Mouse (Mus musculus) small intestine, adult 10 weeks (tissue): ENCODE measurements around the gene Knl1. TPM values are rescaled to one million over a fixed set of nuclear protein-coding genes. Genes with fewer than 3 reads are reported as not detected.

Experiments
- polyA plus RNA-seq: library from polyadenylated mRNA; stranded (reverse); fragments of 350-450 nt; fragmentation: Illumina TruSeq; extraction: RNeasy Lipid Tissue Mini Kit (QIAGEN cat#74804); gene quantifications from one replicate; pipeline ENCODE4 v1.2.3, GENCODE M21; 2014; ENCODE audit warnings: low replicate concordance

Gene Knl1
- polyA plus RNA-seq, result 14.3 TPM

DNA sequence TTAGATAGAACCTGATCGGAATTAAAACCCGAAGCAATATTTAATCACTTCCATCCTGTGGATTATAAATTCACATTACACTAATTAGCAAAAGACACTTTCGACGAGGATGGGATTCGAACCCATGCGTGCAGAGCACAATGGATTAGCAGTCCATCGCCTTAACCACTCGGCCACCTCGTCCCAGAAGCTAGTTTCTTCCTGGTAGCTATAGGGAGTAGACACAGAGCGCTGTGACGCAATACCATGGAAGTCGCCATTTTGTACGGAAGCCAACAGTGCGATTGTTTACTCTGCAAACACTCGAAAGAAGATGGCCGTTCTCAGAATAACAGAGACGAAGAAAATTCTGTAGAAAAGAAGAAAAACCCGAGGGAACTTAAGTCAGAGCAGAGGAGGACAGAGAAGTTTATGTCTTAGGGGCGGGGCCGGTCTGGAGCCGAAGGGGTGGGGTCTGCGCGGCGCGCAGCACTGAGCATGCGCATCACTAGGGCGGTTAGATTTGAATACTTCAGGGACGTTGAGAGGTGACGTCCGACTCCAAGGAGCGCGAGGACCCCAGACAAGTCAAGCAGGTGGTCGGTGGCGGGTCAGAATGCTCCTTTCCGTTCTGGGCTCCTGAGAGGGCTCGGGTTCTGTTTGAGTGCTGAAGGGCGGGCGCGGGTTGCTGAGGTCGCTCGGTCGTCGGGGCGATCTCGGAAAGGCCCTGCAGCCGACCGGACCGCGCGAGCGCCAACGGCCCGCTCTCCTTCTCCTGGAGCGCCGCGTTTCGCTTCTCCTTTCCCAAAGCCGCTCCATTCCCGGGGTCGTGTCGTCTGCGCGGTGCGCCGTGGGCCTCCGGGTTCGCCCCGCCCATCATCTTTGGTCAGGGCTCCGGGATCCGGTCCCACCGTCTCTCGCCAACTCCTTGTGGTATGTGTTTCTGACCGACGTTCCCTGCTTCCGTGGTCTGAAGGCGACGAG, at the start of gene Knl1:
TSS of gene Knl1 (plus strand) at position 471 of the 963 bp plus-strand sequence.

DNA sequence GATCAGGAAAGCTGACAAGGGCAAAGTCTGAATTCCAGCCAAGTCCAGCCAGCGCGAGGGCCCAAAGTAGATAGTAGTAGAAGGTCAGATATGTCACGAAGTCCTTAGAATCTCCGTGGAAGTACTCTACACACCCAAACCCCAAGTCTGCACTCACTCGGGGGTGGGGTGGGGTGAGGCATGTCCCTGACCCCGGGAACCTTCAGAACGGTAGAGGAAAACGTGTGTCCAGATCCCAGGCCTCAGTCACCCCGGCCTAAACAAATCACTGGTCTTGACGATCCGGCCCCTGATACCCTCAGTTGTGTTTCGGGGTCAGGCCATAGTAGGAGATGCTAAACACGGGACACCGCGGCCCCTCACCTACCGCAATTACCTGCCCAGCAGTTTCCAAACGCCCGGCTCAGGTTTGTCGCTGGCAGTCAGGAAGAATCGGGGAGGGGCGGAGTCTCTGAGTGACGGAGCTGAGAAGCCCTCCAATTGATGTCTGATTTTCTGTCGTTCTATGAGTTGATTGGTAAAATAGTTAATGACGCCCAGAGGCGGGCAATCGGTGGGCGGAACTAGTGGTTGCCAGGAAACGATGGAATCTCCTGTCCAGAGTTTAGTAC, 17.9 kb upstream of the Knl1 start, which contains the start of gene Ccdc32:
TSS of gene Ccdc32 (minus strand) at position 453 of the 611 bp plus-strand sequence.

DNA sequence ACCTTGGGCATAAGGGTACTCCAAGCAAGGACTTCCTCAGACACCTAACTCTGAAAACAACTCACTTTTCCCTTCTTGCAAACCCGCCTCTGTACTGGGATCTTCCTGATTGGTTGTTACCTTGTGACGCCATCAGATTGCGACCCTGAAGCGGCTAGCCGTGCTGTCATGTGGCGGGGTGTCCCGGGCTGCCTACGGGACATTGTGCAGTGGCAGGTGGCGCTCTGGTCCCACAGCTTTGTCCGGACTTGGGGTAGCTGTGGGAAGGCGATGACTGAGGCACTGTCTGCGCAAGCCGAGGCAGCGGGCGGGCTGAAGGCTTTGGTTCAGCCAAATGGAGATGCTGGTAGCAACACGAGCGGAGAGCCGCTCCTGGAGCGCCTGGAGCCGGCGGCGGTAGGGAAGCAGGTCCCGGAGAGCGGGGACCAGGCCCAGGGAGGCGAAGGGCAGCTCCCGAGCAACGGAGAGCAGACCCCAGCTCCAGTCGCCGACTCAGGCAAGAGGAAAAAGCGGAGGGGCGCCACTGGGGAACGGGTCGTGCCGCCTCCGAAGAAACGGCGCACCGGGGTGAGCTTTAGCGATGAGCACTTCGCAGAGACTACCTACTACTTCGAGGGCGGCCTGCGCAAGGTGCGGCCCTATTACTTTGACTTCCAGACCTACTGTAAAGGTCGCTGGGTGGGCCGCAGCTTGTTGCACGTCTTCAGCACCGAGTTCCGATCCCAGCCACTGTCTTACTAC, 12.1 kb upstream of the Knl1 start, which contains the start of gene Rpusd2:
TSS of gene Rpusd2 (plus strand) at position 135 of the 741 bp plus-strand sequence.

DNA sequence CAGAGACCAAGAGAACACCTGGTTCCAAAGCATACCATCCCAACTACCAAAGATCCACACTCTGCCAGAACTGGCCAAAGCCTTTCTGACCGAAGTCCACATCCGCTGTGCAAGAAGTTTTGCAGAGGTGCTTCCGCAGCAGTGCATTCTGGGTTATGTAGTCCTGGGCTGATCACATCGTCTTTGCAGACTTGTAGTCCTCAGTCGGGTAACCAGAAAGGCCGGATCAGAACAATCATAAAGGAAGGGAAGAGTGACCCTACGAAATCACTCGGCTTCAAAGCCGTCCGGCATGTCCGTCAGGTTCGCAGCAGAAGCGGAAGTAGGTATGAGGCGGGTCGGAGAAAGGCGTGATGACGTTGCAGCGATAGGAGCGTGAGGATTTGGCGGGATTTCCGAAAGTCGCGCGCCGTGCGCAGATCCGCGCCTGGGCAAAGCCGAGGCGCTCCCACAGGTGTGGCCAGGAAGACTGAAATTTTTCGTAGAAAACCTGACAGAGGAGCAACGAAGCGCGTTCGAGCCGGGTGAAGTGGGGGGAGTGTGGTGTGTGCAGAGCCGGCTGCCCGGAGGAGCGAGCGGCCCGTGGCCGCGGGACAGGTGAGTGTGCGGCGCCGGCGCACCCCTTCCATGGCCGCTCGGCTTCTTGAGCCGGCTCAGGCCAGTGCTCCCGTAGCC, 65.7 kb downstream of the Knl1 start, which contains the start of gene Rad51:
TSS of gene Rad51 (plus strand) at position 356 of the 675 bp plus-strand sequence.

Other genes with a start within 250 kb of the Knl1 start
- 6.4 TPM for gene Knstrn, start 233.1 kb upstream of the Knl1 start, polyA plus RNA-seq
- 8.3 TPM for gene Ivd, start 185.2 kb upstream of the Knl1 start, polyA plus RNA-seq
- gene Bahd1, start 146.7 kb upstream of the Knl1 start, polyA plus RNA-seq, result 2.5 TPM
- 0.59 TPM for gene Chst14, start 120.6 kb upstream of the Knl1 start, polyA plus RNA-seq
- gene Ccdc32, start 17.7 kb upstream of the Knl1 start, polyA plus RNA-seq, result 22.2 TPM
- gene Rpusd2, start 12.3 kb upstream of the Knl1 start, polyA plus RNA-seq, result 1.7 TPM
- 14.0 TPM for gene Rad51, start 65.7 kb downstream of the Knl1 start, polyA plus RNA-seq
- gene Rmdn3, start 109.9 kb downstream of the Knl1 start, polyA plus RNA-seq, result 154 TPM
- gene Gchfr, start 120.7 kb downstream of the Knl1 start, polyA plus RNA-seq, result not detected
- gene Gm14137, start 127.4 kb downstream of the Knl1 start, polyA plus RNA-seq, result not detected
- gene Zfyve19, start 161.5 kb downstream of the Knl1 start, polyA plus RNA-seq, result 2.9 TPM
- not detected for gene Dnajc17, start 161.7 kb downstream of the Knl1 start, polyA plus RNA-seq
- gene Ppp1r14d, start 182.8 kb downstream of the Knl1 start, polyA plus RNA-seq, result 40.4 TPM
- gene Spint1, start 190.2 kb downstream of the Knl1 start, polyA plus RNA-seq, result 24.6 TPM
- gene Rhov, start 224.2 kb downstream of the Knl1 start, polyA plus RNA-seq, result not detected
- 0.26 TPM for gene Vps18, start 241.6 kb downstream of the Knl1 start, polyA plus RNA-seq